Mouse (Mus musculus) R1 (cell line): Measurements from ENCODE around the gene Ptafr.

Source experiments
- DNase-seq: peaks from one replicate; pipeline ENCODE4 v3.0.0-alpha.2; 2018; ENCODE audit warnings: low read depth, low spot score

Gene Ptafr

GRCm38 (mm10) chr4:132611320-132611719, 47.5 kb downstream of the Ptafr start:
- no peak for DNase-seq

GRCm38 (mm10) chr4:132617873-132618272, 54.0 kb downstream of the Ptafr start:
- DNase-seq, result no peak

GRCm38 (mm10) chr4:132618850-132619375, 55.0 kb downstream of the Ptafr start:
- DNase-seq, result no peak

GRCm38 (mm10) chr4:132620134-132620533, 56.3 kb downstream of the Ptafr start:
- DNase-seq, result peak; percentile 83

- DNase-seq, result peak; percentile 80
These were observed 57.6 kb downstream of the Ptafr start for GRCm38 (mm10) chr4:132621287-132622068.

GRCm38 (mm10) chr4:132624034-132624657, 60.3 kb downstream of the Ptafr start:
- peak; percentile 80 for DNase-seq

- DNase-seq, result peak; percentile 56
These were observed 65.0 kb downstream of the Ptafr start for GRCm38 (mm10) chr4:132628830-132629229.
